Mouse (Mus musculus) cortical plate, adult 2 months (tissue): ENCODE measurements around the gene Akt2.

Source experiments
- CTCF ChIP-seq: fragments of 200-500 bp; IDR thresholded peaks from 2 replicates; pipeline ENCODE4 v1.5.1; 2011; ENCODE audit warnings: mild to moderate bottlenecking, control low read depth, low read length; ENCODE audit not compliant: insufficient read depth; ENCODE audit errors: extremely low read depth
- POLR2A ChIP-seq: fragments of 200-500 bp; IDR thresholded peaks from 2 replicates; pipeline ENCODE4 v1.6.1; 2011; ENCODE audit warnings: mild to moderate bottlenecking, low read length, control low read depth; ENCODE audit not compliant: insufficient read depth; ENCODE audit errors: extremely low read depth

GRCm38 (mm10) chr7:27654607-27655276, 63.4 kb downstream of the Akt2 start:
- peak; percentile 52; the same call in 1 of the 2 replicates for TF ChIP-seq CTCF
- TF ChIP-seq POLR2A, result no peak
